Mouse (Mus musculus) intestine, embryonic 14.5 days (tissue): ENCODE measurements around the gene Sgsh. TPM values are rescaled to one million over a fixed set of nuclear protein-coding genes. Genes with fewer than 3 reads are reported as not detected.
A peak's percentile ranks its signal among the peaks of the same experiment; 100 is the strongest.

Source experiments
- ATAC-seq: fragments of 200-750 bp; cut with Nextera tagmentation; replicated peaks from 2 replicates; pipeline ENCODE4 v1.8.0; 2017; ENCODE audit warnings: low read depth, moderate number of reproducible peaks, moderate TSS enrichment, moderate library complexity; ENCODE audit not compliant: low FRiP score, low TSS enrichment
- DNase-seq: peaks from one replicate; pipeline ENCODE4 v3.0.0-alpha.2; 2018; ENCODE audit warnings: low spot score
- H3K27ac ChIP-seq: fragments of 300-500 bp; sonication (generic); 2 replicates; pipeline ENCODE4 v1.5.1; 2014; ENCODE audit warnings: low read depth, mild to moderate bottlenecking, control low read depth
- H3K27me3 ChIP-seq: fragments of 300-500 bp; sonication (generic); replicated peaks from 2 replicates; pipeline ENCODE4 v1.6.1; 2014; ENCODE audit warnings: low read length, control low read depth; ENCODE audit not compliant: control insufficient read depth, insufficient read depth
- H3K36me3 ChIP-seq: fragments of 300-500 bp; sonication (generic); 2 replicates; pipeline ENCODE4 v1.6.1; 2014; ENCODE audit warnings: low read length, control low read depth; ENCODE audit not compliant: control insufficient read depth, insufficient read depth
- H3K4me1 ChIP-seq: fragments of 300-500 bp; sonication (generic); replicated peaks from 2 replicates; pipeline ENCODE4 v1.6.1; 2014; ENCODE audit warnings: low read length, control low read depth, mixed read lengths; ENCODE audit not compliant: control insufficient read depth, insufficient read depth
- H3K4me2 ChIP-seq: fragments of 300-500 bp; sonication (generic); 2 replicates; pipeline ENCODE4 v1.6.1; 2014; ENCODE audit warnings: low read length
- H3K4me3 ChIP-seq: fragments of 300-500 bp; sonication (generic); 2 replicates; pipeline ENCODE4 v1.5.1; 2014; ENCODE audit warnings: low read depth, low read length, control low read depth, mixed read lengths
- H3K9ac ChIP-seq: fragments of 300-500 bp; sonication (generic); 2 replicates; pipeline ENCODE4 v1.6.1; 2014; ENCODE audit warnings: mild to moderate bottlenecking, low read length
- H3K9me3 ChIP-seq: fragments of 300-500 bp; sonication (generic); 2 replicates; pipeline ENCODE4 v1.6.1; 2016; ENCODE audit warnings: low read length, control low read depth; ENCODE audit not compliant: control insufficient read depth
- WGBS: fragments of 180-500 bp; shearing (Covaris S2); extraction: QIAGEN DNeasy Blood & Tissue Kit; methylation state at CpG from one replicate; pipeline ENCODE4 v1.1.7; 2014; 5-methylcytosine and 5-hydroxymethylcytosine counted together
- polyA plus RNA-seq: library from polyadenylated mRNA; unstranded; fragments of >200 nt; fragmentation: Nextera tagmentation; extraction: Ambion mirVana; gene quantifications from 2 replicates; pipeline ENCODE4 v1.2.1, GENCODE M21; 2014

The Sgsh gene
- polyA plus RNA-seq, 1 experiment from 2014 or later: 7.5 TPM

- H3K27ac ChIP-seq: no peak overlapping the region
- no peak overlapping the region for H3K4me2 ChIP-seq
- H3K9ac ChIP-seq: no peak overlapping the region
- DNase-seq (no peak), ATAC-seq (no peak)
- H3K36me3 ChIP-seq: peaks cover 6% of the 10 kb centered on the region; the same call in 1 of the 2 replicates
- WGBS: 79% methylated on average over 4 of the region's 4 CpGs
- H3K4me1 ChIP-seq: 0 out of 2 replicates have a peak, but pooled peaks cover 4% of the 10 kb centered on the region
- H3K4me3 ChIP-seq: no peak overlapping the region
- no peaks in the 10 kb centered on the region for H3K27me3 ChIP-seq
- no peaks in the 10 kb centered on the region for H3K9me3 ChIP-seq
Measured at GRCm38 (mm10) chr11:119384904-119385303, 29.6 kb upstream of the Sgsh start.

- Histone ChIP-seq H3K4me3 (no peak overlapping the region), H3K4me1 (no peaks in the 10 kb centered on the region), H3K27ac (no peak overlapping the region), H3K9me3 (no peaks in the 10 kb centered on the region), H3K9ac (no peak overlapping the region), H3K27me3 (no peaks in the 10 kb centered on the region), H3K4me2 (no peak overlapping the region), H3K36me3 (peaks cover 20% of the 10 kb centered on the region)
- 76% methylated on average over 6 of the region's 6 CpGs for WGBS
- ATAC-seq: no peak
- DNase-seq: no peak
Measured at GRCm38 (mm10) chr11:119382338-119382850, 27.1 kb upstream of the Sgsh start.

GRCm38 (mm10) chr11:119381631-119382337, 26.4 kb upstream of the Sgsh start:
- Histone ChIP-seq H3K9ac (no peak overlapping the region), H3K4me3 (no peak overlapping the region), H3K27ac (no peak overlapping the region), H3K36me3 (peaks cover 24% of the 10 kb centered on the region), H3K9me3 (no peaks in the 10 kb centered on the region), H3K4me1 (no peaks in the 10 kb centered on the region), H3K27me3 (no peaks in the 10 kb centered on the region), H3K4me2 (no peak overlapping the region)
- WGBS: 61% methylated on average over 9 of the region's 9 CpGs
- no peak for DNase-seq
- ATAC-seq: no peak

- Histone ChIP-seq H3K9me3 (no peaks in the 10 kb centered on the region), H3K4me3 (no peak overlapping the region), H3K27ac (no peak overlapping the region), H3K4me2 (no peak overlapping the region), H3K4me1 (no peaks in the 10 kb centered on the region), H3K27me3 (no peaks in the 10 kb centered on the region), H3K36me3 (peaks cover 24% of the 10 kb centered on the region), H3K9ac (no peak overlapping the region)
- DNase-seq (no peak), ATAC-seq (no peak)
- WGBS: 97% methylated on average over 1 of the region's 1 CpGs
Measured at GRCm38 (mm10) chr11:119378551-119378950, 23.2 kb upstream of the Sgsh start.

DNA sequence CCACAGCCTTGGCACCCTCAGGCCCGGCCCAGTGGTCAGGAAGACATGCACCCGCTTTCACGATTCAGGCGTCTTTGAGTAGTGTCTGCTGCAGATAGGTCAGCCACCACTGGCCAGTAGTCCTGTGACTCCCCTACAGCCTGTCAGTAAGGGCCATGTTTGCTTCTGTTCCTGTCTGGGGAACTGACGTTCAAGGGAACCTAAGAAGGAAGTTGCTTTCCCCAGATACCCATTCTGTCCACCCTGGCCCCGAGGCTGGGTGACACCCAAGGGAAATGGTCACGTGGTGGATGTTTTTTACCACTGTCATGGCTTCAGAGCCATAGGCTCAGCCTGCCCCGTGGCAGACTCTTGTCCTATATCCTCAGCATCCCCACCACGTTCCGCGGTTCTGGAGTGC, 22.0 kb upstream of the Sgsh start:
- 92% methylated on average over 11 of the region's 11 CpGs for WGBS
- no peak overlapping the region for H3K27ac ChIP-seq
- ATAC-seq: no peak
- no peak overlapping the region for H3K4me2 ChIP-seq
- no peaks in the 10 kb centered on the region for H3K4me1 ChIP-seq
- no peak overlapping the region for H3K4me3 ChIP-seq
- peaks cover 24% of the 10 kb centered on the region for H3K36me3 ChIP-seq
- H3K9ac ChIP-seq: no peak overlapping the region
- no peaks in the 10 kb centered on the region for H3K9me3 ChIP-seq
- DNase-seq: no peak
- H3K27me3 ChIP-seq: no peaks in the 10 kb centered on the region

DNA sequence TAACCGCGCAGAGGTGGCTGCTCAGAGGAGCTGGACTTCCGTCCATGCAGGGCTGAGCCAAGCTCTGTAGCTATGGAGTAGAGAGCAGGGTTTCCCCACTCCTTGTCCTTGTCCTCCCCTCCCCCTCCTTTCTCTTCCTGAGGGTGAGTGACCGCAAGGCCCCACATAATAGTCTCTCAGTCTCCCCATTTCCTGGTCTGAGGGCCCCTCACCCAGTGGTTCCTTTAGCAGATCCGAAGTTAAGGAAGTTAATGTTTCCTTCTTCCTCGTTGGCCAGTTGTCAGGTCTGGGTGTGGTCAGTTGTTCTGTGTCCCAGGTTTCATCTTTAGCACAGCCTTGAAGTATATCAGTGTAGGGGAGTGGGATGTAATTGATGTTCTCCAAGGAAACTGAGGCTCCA, 20.1 kb upstream of the Sgsh start:
- H3K4me1 ChIP-seq: no peaks in the 10 kb centered on the region
- H3K9me3 ChIP-seq: no peaks in the 10 kb centered on the region
- DNase-seq (no peak), ATAC-seq (no peak)
- H3K4me3 ChIP-seq: no peak overlapping the region
- WGBS: 65% methylated on average over 6 of the region's 6 CpGs
- H3K36me3 ChIP-seq: peaks cover 22% of the 10 kb centered on the region
- H3K27ac ChIP-seq: no peak overlapping the region
- no peak overlapping the region for H3K4me2 ChIP-seq
- no peak overlapping the region for H3K9ac ChIP-seq
- no peaks in the 10 kb centered on the region for H3K27me3 ChIP-seq

- Histone ChIP-seq H3K27me3 (no peaks in the 10 kb centered on the region), H3K4me3 (no peak overlapping the region), H3K9ac (no peak overlapping the region)
Measured at GRCm38 (mm10) chr11:119363534-119364145, 8.3 kb upstream of the Sgsh start.

GRCm38 (mm10) chr11:119362769-119363533, 7.6 kb upstream of the Sgsh start:
- Histone ChIP-seq H3K4me3 (no peak overlapping the region), H3K27me3 (no peaks in the 10 kb centered on the region), H3K36me3 (peaks cover 11% of the 10 kb centered on the region; the same call in 1 of the 2 replicates), H3K9me3 (no peaks in the 10 kb centered on the region), H3K4me2 (0 out of 2 replicates have a peak overlapping the region, but pooled peaks have one; percentile 13), H3K9ac (no peak overlapping the region), H3K27ac (no peak overlapping the region), H3K4me1 (peaks cover 4% of the 10 kb centered on the region; the same call in 1 of the 2 replicates)
- DNase-seq (no peak), ATAC-seq (peak; percentile 59)
- 33% methylated on average over 11 of the region's 11 CpGs for WGBS

More at GRCm38 (mm10) chr11:119363534-119364145, 8.3 kb upstream of the Sgsh start:
- peaks cover 16% of the 10 kb centered on the region; the same call in 1 of the 2 replicates for H3K36me3 ChIP-seq
- DNase-seq (peak; percentile 85), ATAC-seq (peak; percentile 74)
- 0 out of 2 replicates have a peak overlapping the region, but pooled peaks have one; percentile 13 for H3K4me2 ChIP-seq
- WGBS: 35% methylated on average over 11 of the region's 11 CpGs
- H3K9me3 ChIP-seq: no peaks in the 10 kb centered on the region
- no peak overlapping the region for H3K27ac ChIP-seq
- peaks cover 4% of the 10 kb centered on the region; the same call in 1 of the 2 replicates for H3K4me1 ChIP-seq
